Comparison of ENCODE assay signal across 23 mouse cellular contexts in the genomic region with DNA sequence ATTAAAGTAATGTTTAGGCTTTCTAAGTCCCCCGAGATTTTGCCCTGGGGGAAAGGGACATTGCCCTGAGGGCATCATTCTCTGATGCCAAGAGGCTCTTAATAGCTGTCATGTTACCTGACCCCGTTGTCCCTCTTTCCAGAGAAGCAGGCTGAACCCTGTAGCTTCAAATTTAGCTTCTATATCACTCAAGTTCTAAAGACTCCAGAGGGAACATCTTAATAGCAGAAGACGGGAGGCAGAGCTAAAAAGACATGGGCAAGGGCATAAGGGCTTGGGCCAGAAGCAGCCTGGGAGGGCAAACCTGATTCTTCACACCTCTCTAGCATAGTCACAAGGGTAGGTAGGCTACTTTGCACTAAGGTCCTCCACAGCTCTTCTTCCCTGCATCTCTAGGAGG. TPM values are rescaled to one million over a fixed set of nuclear protein-coding genes. Genes with fewer than 3 reads are reported as not detected.
DNase-seq lines count a peak whose midpoint lies in the region; ATAC-seq lines count a peak whose summit lies in the region.
"Had no signal": no experiment of that assay in that cellular context is flagged by ENCODE, and none has a peak within 500 bp of the region (broad histone marks: within the 10 kb centered on the region; RNA-seq: fewer than 3 reads in every experiment).

No protein-coding gene starts in this region.

- 17% methylated on average over 3 of the region's 3 CpGs for WGBS in heart, embryonic 10.5 days
- WGBS in heart, embryonic 14.5 days = 36% methylated on average over 3 of the region's 3 CpGs
- WGBS in limb, embryonic 11.5 days = 14% methylated on average over 3 of the region's 3 CpGs
- 14% methylated on average over 3 of the region's 3 CpGs for WGBS in limb, embryonic 10.5 days

- peaks cover 25% of the 10 kb centered on the region for H3K36me3 ChIP-seq in heart, embryonic 10.5 days
- peaks cover 41% of the 10 kb centered on the region for H3K36me3 ChIP-seq in heart, embryonic 14.5 days (ENCODE audit: control insufficient read depth, insufficient read depth, low read length)
- H3K36me3 ChIP-seq in limb, embryonic 11.5 days (ENCODE audit: control insufficient read depth, insufficient read depth, low read length) = no peaks in the 10 kb centered on the region
- H3K36me3 ChIP-seq in limb, embryonic 10.5 days = no peaks in the 10 kb centered on the region
- H3K36me3 ChIP-seq: embryonic facial prominence, embryonic 12.5 days; forebrain, embryonic 15.5 days; hindbrain, embryonic 13.5 days had no signal

- H3K4me2 ChIP-seq in heart, embryonic 14.5 days (ENCODE audit: low read length) = peak overlapping the region; percentile 66; the same call in 1 of the 2 replicates
- H3K4me2 ChIP-seq in limb, embryonic 11.5 days (ENCODE audit: low read depth, severe bottlenecking) = no peak overlapping the region
- H3K4me2 ChIP-seq: embryonic facial prominence, embryonic 12.5 days; forebrain, embryonic 15.5 days; hindbrain, embryonic 13.5 days had no signal

- H3K9ac ChIP-seq in heart, embryonic 14.5 days (ENCODE audit: low read length) = peak overlapping the region; percentile 72
- no peak overlapping the region for H3K9ac ChIP-seq in limb, embryonic 11.5 days (ENCODE audit: low read length)
- H3K9ac ChIP-seq: embryonic facial prominence, embryonic 12.5 days; forebrain, embryonic 15.5 days; hindbrain, embryonic 13.5 days had no signal

- ATAC-seq in heart, embryonic 14.5 days (ENCODE audit: insufficient number of reproducible peaks, insufficient read depth, low FRiP score, low read depth) = no peak
- ATAC-seq in limb, embryonic 11.5 days (ENCODE audit: insufficient number of reproducible peaks, low FRiP score, low TSS enrichment, low read depth) = no peak
- ATAC-seq: forebrain, embryonic 15.5 days; hindbrain, postnatal 0 days had no signal

- H3K27ac ChIP-seq in heart, embryonic 10.5 days = peak overlapping the region; percentile 89
- peak overlapping the region; percentile 80 to 82 for H3K27ac ChIP-seq in heart, embryonic 14.5 days (replicated peaks in 1 of 2; ENCODE audit: control insufficient read depth in 1 of 2, insufficient read depth in 1 of 2, low read depth in 2 of 2, low read length in 2 of 2)
- H3K27ac ChIP-seq in limb, embryonic 11.5 days (replicated peaks; ENCODE audit: low read depth, low read length) = no peak overlapping the region
- H3K27ac ChIP-seq in limb, embryonic 10.5 days = no peak overlapping the region
- H3K27ac ChIP-seq: embryonic facial prominence, embryonic 12.5 days; forebrain, embryonic 15.5 days; hindbrain, embryonic 13.5 days; hindbrain, postnatal 0 days had no signal

- H3K4me1 ChIP-seq in heart, embryonic 10.5 days = peaks cover 95% of the 10 kb centered on the region
- peaks cover 47 to 83% of the 10 kb centered on the region in 2 experiments for H3K4me1 ChIP-seq in heart, embryonic 14.5 days (ENCODE audit: control insufficient read depth in 2 of 2, insufficient read depth in 2 of 2, low read length in 2 of 2)
- H3K4me1 ChIP-seq in limb, embryonic 11.5 days (ENCODE audit: control insufficient read depth, insufficient read depth, low read length) = no peaks in the 10 kb centered on the region
- H3K4me1 ChIP-seq in limb, embryonic 10.5 days = peaks cover 38% of the 10 kb centered on the region

- H3K4me3 ChIP-seq in heart, embryonic 10.5 days = no peak overlapping the region
- no peak overlapping the region for H3K4me3 ChIP-seq in heart, embryonic 14.5 days (ENCODE audit: control insufficient read depth in 1 of 2, insufficient read depth in 1 of 2, low read depth in 1 of 2, low read length in 2 of 2)
- no peak overlapping the region for H3K4me3 ChIP-seq in limb, embryonic 11.5 days (ENCODE audit: low read depth, low read length)
- no peak overlapping the region for H3K4me3 ChIP-seq in limb, embryonic 10.5 days
- H3K4me3 ChIP-seq: embryonic facial prominence, embryonic 12.5 days; forebrain, embryonic 15.5 days; hindbrain, embryonic 13.5 days had no signal

- peaks cover 99% of the 10 kb centered on the region for H3K27me3 ChIP-seq in heart, embryonic 10.5 days (ENCODE audit: insufficient read depth, poor library complexity, severe bottlenecking)
- H3K27me3 ChIP-seq in heart, embryonic 14.5 days (ENCODE audit: control insufficient read depth, insufficient read depth, low read length) = peaks cover 86% of the 10 kb centered on the region
- H3K27me3 ChIP-seq in limb, embryonic 11.5 days (ENCODE audit: control insufficient read depth, insufficient read depth, low read length) = peaks cover 95% of the 10 kb centered on the region
- H3K27me3 ChIP-seq in limb, embryonic 10.5 days (ENCODE audit: low read depth, poor library complexity, severe bottlenecking) = peaks cover 100% of the 10 kb centered on the region

- DNase-seq in heart, embryonic 10.5 days (ENCODE audit: low spot score) = no peak
- no peak for DNase-seq in heart, postnatal 10 days
- no peak for DNase-seq in heart, adult 18-20 months
- DNase-seq in limb, embryonic 11.5 days (ENCODE audit: low spot score) = peak; percentile 26
- no peak for DNase-seq in limb, embryonic 10.5 days (ENCODE audit: low spot score)
- no peak for DNase-seq in layer of hippocampus, adult 9-11 months
- DNase-seq: adrenal gland, postnatal 10 days; cerebellum, adult 11 months; cerebellum, adult 8-10 months; cerebellum, postnatal 14 days; gastrocnemius, postnatal 36 days; kidney, adult 11 months had no signal

- intact Hi-C loops in heart, postnatal 10 days (cut with DNase I) = no loop called here

- no peaks in the 10 kb centered on the region for H3K9me3 ChIP-seq in heart, embryonic 10.5 days
- H3K9me3 ChIP-seq in heart, embryonic 14.5 days (ENCODE audit: control insufficient read depth, low read length) = no peaks in the 10 kb centered on the region
- no peaks in the 10 kb centered on the region for H3K9me3 ChIP-seq in limb, embryonic 11.5 days (ENCODE audit: control insufficient read depth, low read length)
- no peaks in the 10 kb centered on the region for H3K9me3 ChIP-seq in limb, embryonic 10.5 days (replicated peaks)
- H3K9me3 ChIP-seq: embryonic facial prominence, embryonic 12.5 days; forebrain, embryonic 15.5 days; hindbrain, embryonic 13.5 days had no signal

RNA-seq across cellular contexts. Expression of gene Irx4, which starts 9.6 kb away (rescaled TPM):
- 39.4 and 78.4 TPM in 2 replicates for polyA plus RNA-seq in heart, embryonic 10.5 days (2016; fragmentation: Nextera tagmentation; extraction: Ambion mirVana)
- total RNA-seq in heart, postnatal 10 days (2021) = 10 to 100 TPM; 27.6 to 49.8 TPM
- 43.3 and 47.3 TPM in 2 replicates for polyA plus RNA-seq in heart, embryonic 14.5 days (2014; fragmentation: Nextera tagmentation; extraction: Ambion mirVana)
- total RNA-seq in heart, adult 18-20 months (2021) = 10 to 100 TPM; 19.8 to 28.7 TPM
- polyA plus RNA-seq in limb, embryonic 11.5 days (2014; fragmentation: Nextera tagmentation; extraction: Ambion mirVana) = 2.8 and 3.1 TPM in 2 replicates
- polyA plus RNA-seq in limb, embryonic 10.5 days (2016; fragmentation: Nextera tagmentation; extraction: Ambion mirVana) = 2.3 and 3.8 TPM in 2 replicates
- total RNA-seq: adrenal gland, postnatal 10 days; adrenal gland, postnatal 4 days; common myeloid progenitor, adult 5-6 weeks; gastrocnemius, adult 8-10 months; gastrocnemius, postnatal 36 days; hematopoietic stem cell, adult 5-6 weeks; MEL had no signal
- polyA plus RNA-seq: C2C12 had no signal

RNA-seq across cellular contexts. Expression of gene Mrpl36, which starts 58.4 kb away (rescaled TPM):
- 145 and 181 TPM in 2 replicates for polyA plus RNA-seq in heart, embryonic 10.5 days (2016; fragmentation: Nextera tagmentation; extraction: Ambion mirVana)
- total RNA-seq in heart, postnatal 10 days (2021) = 10 to 100 TPM; 43.0 to 46.9 TPM
- polyA plus RNA-seq in heart, embryonic 14.5 days (2014; fragmentation: Nextera tagmentation; extraction: Ambion mirVana) = 173 and 176 TPM in 2 replicates
- total RNA-seq in heart, adult 18-20 months (2021) = 10 to 100 TPM; 57.0 to 61.7 TPM
- polyA plus RNA-seq in limb, embryonic 11.5 days (2014; fragmentation: Nextera tagmentation; extraction: Ambion mirVana) = 107 and 113 TPM in 2 replicates
- 94.1 and 101 TPM in 2 replicates for polyA plus RNA-seq in limb, embryonic 10.5 days (2016; fragmentation: Nextera tagmentation; extraction: Ambion mirVana)

RNA-seq across cellular contexts. Expression of gene Ndufs6, which starts 58.5 kb away (rescaled TPM):
- polyA plus RNA-seq in heart, embryonic 10.5 days (2016; fragmentation: Nextera tagmentation; extraction: Ambion mirVana) = 499 and 600 TPM in 2 replicates
- total RNA-seq in heart, postnatal 10 days (2021) = 100 to 1,000 TPM; 859 to 902 TPM
- polyA plus RNA-seq in heart, embryonic 14.5 days (2014; fragmentation: Nextera tagmentation; extraction: Ambion mirVana) = 792 and 837 TPM in 2 replicates
- total RNA-seq in heart, adult 18-20 months (2021) = 1,000 to 10,000 TPM; 1,249 to 1,336 TPM
- polyA plus RNA-seq in limb, embryonic 11.5 days (2014; fragmentation: Nextera tagmentation; extraction: Ambion mirVana) = 369 and 370 TPM in 2 replicates
- 398 and 399 TPM in 2 replicates for polyA plus RNA-seq in limb, embryonic 10.5 days (2016; fragmentation: Nextera tagmentation; extraction: Ambion mirVana)

Comparison
In these comparisons a context has a peak if more than half of its experiments do, and no peak if none do; other contexts are left out.
1. H3K27ac ChIP-seq: peak in heart, embryonic 10.5 days (single experiment) and heart, embryonic 14.5 days (2 of 2); none in limb, embryonic 11.5 days (single experiment) and limb, embryonic 10.5 days (single experiment).